Mouse (Mus musculus): ENCODE measurements around the gene Tmem131l. TPM values are rescaled to one million over a fixed set of nuclear protein-coding genes. Genes with fewer than 3 reads are reported as not detected.
A peak's percentile ranks its signal among the peaks of the same experiment; 100 is the strongest.

The Tmem131l gene
- polyA plus RNA-seq, 1 experiment from 2014 or later = 46.4 TPM

- ATAC-seq (ENCODE audit: low read depth) = peak; percentile 78
- H3K4me2 ChIP-seq (ENCODE audit: low read depth, low read length) = peak overlapping the region; percentile 32; the same call in 1 of the 2 replicates
Observed at GRCm38 (mm10) chr3:84059676-84060075, 19.7 kb upstream of the Tmem131l start.

GRCm38 (mm10) chr3:84059261-84059660, 19.3 kb upstream of the Tmem131l start:
- H3K9ac ChIP-seq (ENCODE audit: low read length) = peak overlapping the region; percentile 15; the same call in 1 of the 2 replicates
- H3K36me3 ChIP-seq (ENCODE audit: control insufficient read depth, insufficient read depth, low read length) = no peaks in the 10 kb centered on the region
- peaks cover 18% of the 10 kb centered on the region for H3K4me1 ChIP-seq (replicated peaks; ENCODE audit: control insufficient read depth, insufficient read depth, low read length)
- peak; percentile 73 for ATAC-seq (ENCODE audit: low read depth)
- peaks cover 3% of the 10 kb centered on the region; the same call in 1 of the 2 replicates for H3K9me3 ChIP-seq (ENCODE audit: control insufficient read depth, low read length)
- no peaks in the 10 kb centered on the region for H3K27me3 ChIP-seq (ENCODE audit: control insufficient read depth, insufficient read depth, low read depth, low read length)
- peak overlapping the region; percentile 21 for H3K27ac ChIP-seq (ENCODE audit: low read length)
- peak overlapping the region; percentile 32 for H3K4me2 ChIP-seq (ENCODE audit: low read depth, low read length)
- no peak overlapping the region for H3K4me3 ChIP-seq (ENCODE audit: low read length)
- WGBS = 23% methylated on average over 13 of the region's 13 CpGs

More at GRCm38 (mm10) chr3:84059676-84060075, 19.7 kb upstream of the Tmem131l start:
- H3K9ac ChIP-seq (ENCODE audit: low read length) = no peak overlapping the region
- peak overlapping the region; percentile 21 for H3K27ac ChIP-seq (ENCODE audit: low read length)
- peaks cover 3% of the 10 kb centered on the region; the same call in 1 of the 2 replicates for H3K9me3 ChIP-seq (ENCODE audit: control insufficient read depth, low read length)
- H3K4me3 ChIP-seq (ENCODE audit: low read length) = no peak overlapping the region
- no peaks in the 10 kb centered on the region for H3K27me3 ChIP-seq (ENCODE audit: control insufficient read depth, insufficient read depth, low read depth, low read length)
- 35% methylated on average over 4 of the region's 4 CpGs for whole genome bisulfite sequencing
- peaks cover 18% of the 10 kb centered on the region for H3K4me1 ChIP-seq (replicated peaks; ENCODE audit: control insufficient read depth, insufficient read depth, low read length)
- no peaks in the 10 kb centered on the region for H3K36me3 ChIP-seq (ENCODE audit: control insufficient read depth, insufficient read depth, low read length)

GRCm38 (mm10) chr3:84048729-84049175, 8.8 kb upstream of the Tmem131l start:
- 13% methylated on average over 9 of the region's 9 CpGs for whole genome bisulfite sequencing

GRCm38 (mm10) chr3:84046206-84046605, 6.2 kb upstream of the Tmem131l start:
- Histone ChIP-seq H3K36me3 (ENCODE audit: control insufficient read depth, insufficient read depth, low read length) (no peaks in the 10 kb centered on the region), H3K4me2 (ENCODE audit: low read depth, low read length) (no peak overlapping the region), H3K4me1 (replicated peaks; ENCODE audit: control insufficient read depth, insufficient read depth, low read length) (peaks cover 16% of the 10 kb centered on the region), H3K9ac (ENCODE audit: low read length) (no peak overlapping the region), H3K27ac (ENCODE audit: low read length) (no peak overlapping the region), H3K27me3 (ENCODE audit: control insufficient read depth, insufficient read depth, low read depth, low read length) (no peaks in the 10 kb centered on the region), H3K9me3 (ENCODE audit: control insufficient read depth, low read length) (no peaks in the 10 kb centered on the region), H3K4me3 (ENCODE audit: low read length) (no peak overlapping the region)
- ATAC-seq (ENCODE audit: low read depth) = no peak
- WGBS = 77% methylated on average over 8 of the region's 8 CpGs

More at GRCm38 (mm10) chr3:84048729-84049175, 8.8 kb upstream of the Tmem131l start:
- Histone ChIP-seq H3K36me3 (ENCODE audit: control insufficient read depth, insufficient read depth, low read length) (no peaks in the 10 kb centered on the region), H3K4me3 (ENCODE audit: low read length) (no peak overlapping the region), H3K9me3 (ENCODE audit: control insufficient read depth, low read length) (no peaks in the 10 kb centered on the region), H3K4me2 (ENCODE audit: low read depth, low read length) (peak overlapping the region; percentile 27; the same call in 1 of the 2 replicates), H3K27me3 (ENCODE audit: control insufficient read depth, insufficient read depth, low read depth, low read length) (no peaks in the 10 kb centered on the region), H3K9ac (ENCODE audit: low read length) (peak overlapping the region; percentile 39; the same call in 1 of the 2 replicates), H3K27ac (ENCODE audit: low read length) (peak overlapping the region; percentile 75), H3K4me1 (replicated peaks; ENCODE audit: control insufficient read depth, insufficient read depth, low read length) (peaks cover 16% of the 10 kb centered on the region)
- ATAC-seq (ENCODE audit: low read depth) = peak; percentile 97

GRCm38 (mm10) chr3:84041739-84042138, 1.8 kb upstream of the Tmem131l start:
- no peak overlapping the region for H3K9ac ChIP-seq (ENCODE audit: low read length)
- no peak overlapping the region for H3K4me3 ChIP-seq (ENCODE audit: low read length)
- WGBS = 83% methylated on average over 8 of the region's 8 CpGs
- no peak overlapping the region for H3K27ac ChIP-seq (ENCODE audit: low read length)
- no peak overlapping the region for H3K4me2 ChIP-seq (ENCODE audit: low read depth, low read length)
- H3K27me3 ChIP-seq (ENCODE audit: control insufficient read depth, insufficient read depth, low read depth, low read length) = no peaks in the 10 kb centered on the region
- ATAC-seq (ENCODE audit: low read depth) = no peak
- H3K9me3 ChIP-seq (ENCODE audit: control insufficient read depth, low read length) = no peaks in the 10 kb centered on the region
- H3K36me3 ChIP-seq (ENCODE audit: control insufficient read depth, insufficient read depth, low read length) = no peaks in the 10 kb centered on the region
- H3K4me1 ChIP-seq (replicated peaks; ENCODE audit: control insufficient read depth, insufficient read depth, low read length) = peaks cover 16% of the 10 kb centered on the region

GRCm38 (mm10) chr3:84040476-84041082, 604 bp upstream of the Tmem131l start:
- WGBS = 1% methylated on average over 23 of the region's 23 CpGs
- Histone ChIP-seq H3K9ac (ENCODE audit: low read length) (peak overlapping the region; percentile 63), H3K27me3 (ENCODE audit: control insufficient read depth, insufficient read depth, low read depth, low read length) (no peaks in the 10 kb centered on the region), H3K4me1 (replicated peaks; ENCODE audit: control insufficient read depth, insufficient read depth, low read length) (peaks cover 16% of the 10 kb centered on the region), H3K4me3 (ENCODE audit: low read length) (peak overlapping the region; percentile 98), H3K4me2 (ENCODE audit: low read depth, low read length) (peak overlapping the region; percentile 86), H3K27ac (ENCODE audit: low read length) (peak overlapping the region; percentile 90), H3K36me3 (ENCODE audit: control insufficient read depth, insufficient read depth, low read length) (no peaks in the 10 kb centered on the region), H3K9me3 (ENCODE audit: control insufficient read depth, low read length) (no peaks in the 10 kb centered on the region)
- peak; percentile 59 for ATAC-seq (ENCODE audit: low read depth)

GRCm38 (mm10) chr3:84038981-84039645, 862 bp downstream of the Tmem131l start:
- Histone ChIP-seq H3K27me3 (ENCODE audit: control insufficient read depth, insufficient read depth, low read depth, low read length) (no peaks in the 10 kb centered on the region), H3K36me3 (ENCODE audit: control insufficient read depth, insufficient read depth, low read length) (no peaks in the 10 kb centered on the region), H3K4me3 (ENCODE audit: low read length) (peak overlapping the region; percentile 98), H3K27ac (ENCODE audit: low read length) (peak overlapping the region; percentile 96), H3K9ac (ENCODE audit: low read length) (peak overlapping the region; percentile 96), H3K4me2 (ENCODE audit: low read depth, low read length) (peak overlapping the region; percentile 97), H3K9me3 (ENCODE audit: control insufficient read depth, low read length) (no peaks in the 10 kb centered on the region), H3K4me1 (replicated peaks; ENCODE audit: control insufficient read depth, insufficient read depth, low read length) (peaks cover 20% of the 10 kb centered on the region)
- peak; percentile 32 for ATAC-seq (ENCODE audit: low read depth)
- under 1% methylated on average over 42 of the region's 42 CpGs for WGBS

- H3K4me3 ChIP-seq (ENCODE audit: low read length) = peak overlapping the region; percentile 98
- H3K9me3 ChIP-seq (ENCODE audit: control insufficient read depth, low read length) = no peaks in the 10 kb centered on the region
- H3K4me2 ChIP-seq (ENCODE audit: low read depth, low read length) = peak overlapping the region; percentile 97
- no peak for ATAC-seq (ENCODE audit: low read depth)
- peak overlapping the region; percentile 60; the same call in 1 of the 2 replicates for H3K27ac ChIP-seq (ENCODE audit: low read length)
- no peaks in the 10 kb centered on the region for H3K27me3 ChIP-seq (ENCODE audit: control insufficient read depth, insufficient read depth, low read depth, low read length)
- no peaks in the 10 kb centered on the region for H3K36me3 ChIP-seq (ENCODE audit: control insufficient read depth, insufficient read depth, low read length)
- peak overlapping the region; percentile 96; the same call in 1 of the 2 replicates for H3K9ac ChIP-seq (ENCODE audit: low read length)
- H3K4me1 ChIP-seq (replicated peaks; ENCODE audit: control insufficient read depth, insufficient read depth, low read length) = peaks cover 20% of the 10 kb centered on the region
- 8% methylated on average over 1 of the region's 1 CpGs for WGBS
Observed at GRCm38 (mm10) chr3:84038126-84038525, 1.8 kb downstream of the Tmem131l start.

- no peaks in the 10 kb centered on the region for H3K27me3 ChIP-seq (ENCODE audit: control insufficient read depth, insufficient read depth, low read depth, low read length)
- no peak overlapping the region for H3K9ac ChIP-seq (ENCODE audit: low read length)
- 0 out of 2 replicates have a peak overlapping the region, but pooled peaks have one; percentile 97 for H3K4me2 ChIP-seq (ENCODE audit: low read depth, low read length)
Observed at GRCm38 (mm10) chr3:84037536-84037935, 2.4 kb downstream of the Tmem131l start.

More at GRCm38 (mm10) chr3:84037536-84037935, 2.4 kb downstream of the Tmem131l start:
- Histone ChIP-seq H3K27ac (ENCODE audit: low read length) (no peak overlapping the region), H3K4me3 (ENCODE audit: low read length) (peak overlapping the region; percentile 0; the same call in 1 of the 2 replicates), H3K36me3 (ENCODE audit: control insufficient read depth, insufficient read depth, low read length) (no peaks in the 10 kb centered on the region), H3K9me3 (ENCODE audit: control insufficient read depth, low read length) (no peaks in the 10 kb centered on the region), H3K4me1 (replicated peaks; ENCODE audit: control insufficient read depth, insufficient read depth, low read length) (peaks cover 20% of the 10 kb centered on the region)
- ATAC-seq (ENCODE audit: low read depth) = no peak
- 78% methylated on average over 3 of the region's 3 CpGs for WGBS
